ENCODE assay signal across 10 mouse cellular contexts in the genomic region with DNA sequence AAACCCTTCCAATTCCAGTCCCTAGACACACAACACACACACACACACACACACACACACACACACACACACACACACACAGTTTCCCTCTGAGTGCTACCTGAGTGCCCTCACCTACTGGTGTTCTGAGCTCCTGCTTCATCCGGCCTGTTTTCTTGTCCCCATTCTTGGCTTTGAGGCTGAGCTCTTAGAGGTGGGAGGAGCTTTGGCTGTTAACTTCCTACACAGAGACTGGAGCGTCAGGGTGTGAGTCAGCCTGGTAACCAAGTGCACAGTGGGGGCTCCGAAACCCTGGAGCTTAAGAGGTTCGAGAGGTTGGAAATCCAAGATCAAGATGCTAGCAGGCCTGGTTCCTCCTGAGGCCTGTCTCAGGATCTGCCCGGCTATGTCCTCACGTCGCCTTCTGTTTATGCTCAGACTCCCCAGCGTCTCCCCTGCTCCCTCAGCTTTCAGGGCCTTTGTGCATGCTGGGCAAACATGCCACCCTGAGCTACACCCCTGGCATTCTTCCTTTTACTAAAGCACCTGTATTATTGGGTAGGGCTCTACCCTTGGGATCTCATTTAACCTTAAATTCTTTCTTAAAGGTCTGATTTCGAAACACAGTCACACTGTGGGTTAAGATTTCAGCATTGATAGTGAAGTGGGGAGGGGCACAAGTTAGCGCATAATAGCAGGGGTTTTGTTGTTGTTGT. TPM values are rescaled to one million over a fixed set of nuclear protein-coding genes. Genes with fewer than 3 reads are reported as not detected.
DNase-seq lines count a peak whose midpoint lies in the region; ATAC-seq and TF ChIP-seq lines count a peak whose summit lies in the region.
"Had no signal": no experiment of that assay in that cellular context is flagged by ENCODE, and none has a peak within 500 bp of the region (broad histone marks: within the 10 kb centered on the region; RNA-seq: fewer than 3 reads in every experiment).

No protein-coding gene starts in this region.

- H3K9me3 ChIP-seq in heart, embryonic 12.5 days (replicated peaks): no peaks in the 10 kb centered on the region
- H3K9me3 ChIP-seq in hindbrain, embryonic 16.5 days (ENCODE audit: control insufficient read depth, low read length): no peaks in the 10 kb centered on the region
- H3K9me3 ChIP-seq: G1E had no signal

- H3K4me3 ChIP-seq in heart, embryonic 12.5 days: no peak overlapping the region
- no peak overlapping the region for H3K4me3 ChIP-seq in embryonic fibroblast, embryonic 13.5 days (ENCODE audit: insufficient read depth, low read length)
- H3K4me3 ChIP-seq in hindbrain, embryonic 16.5 days (ENCODE audit: low read length): no peak overlapping the region

- no peak for ATAC-seq in heart, embryonic 12.5 days (ENCODE audit: insufficient number of reproducible peaks, low FRiP score)
- no peak for ATAC-seq in hindbrain, embryonic 16.5 days

- TF ChIP-seq POLR2A in embryonic fibroblast, embryonic 13.5 days (IDR thresholded peaks at IDR 0.05; ENCODE audit: low read depth, low read length): peak; percentile 37; the same call in 1 of the 2 replicates

- H3K4me1 ChIP-seq in heart, embryonic 12.5 days (replicated peaks): peaks cover 29% of the 10 kb centered on the region
- peaks cover 10% of the 10 kb centered on the region; the same call in 1 of the 2 replicates for H3K4me1 ChIP-seq in embryonic fibroblast, embryonic 13.5 days (ENCODE audit: control insufficient read depth, insufficient read depth, low read length)
- no peaks in the 10 kb centered on the region for H3K4me1 ChIP-seq in hindbrain, embryonic 16.5 days (ENCODE audit: control insufficient read depth, insufficient read depth, low read depth, low read length)

- 52% methylated on average over 10 of the region's 10 CpGs for WGBS in heart, embryonic 12.5 days
- 63% methylated on average over 10 of the region's 10 CpGs for WGBS in hindbrain, embryonic 16.5 days

- H3K9ac ChIP-seq in heart, embryonic 12.5 days: 0 out of 2 replicates have a peak overlapping the region, but pooled peaks have one; percentile 4
- no peak overlapping the region for H3K9ac ChIP-seq in hindbrain, embryonic 16.5 days (ENCODE audit: low read depth, low read length)

- H3K27ac ChIP-seq in heart, embryonic 12.5 days (ENCODE audit: poor library complexity, severe bottlenecking): no peak overlapping the region
- H3K27ac ChIP-seq in embryonic fibroblast, embryonic 13.5 days (ENCODE audit: insufficient read depth, low read length): no peak overlapping the region
- H3K27ac ChIP-seq in hindbrain, embryonic 16.5 days (ENCODE audit: low read depth, low read length): no peak overlapping the region

- TF ChIP-seq CTCF in embryonic fibroblast, embryonic 13.5 days (IDR thresholded peaks at IDR 0.05; ENCODE audit: borderline replicate concordance, insufficient read depth, low read length): no peak

- H3K27me3 ChIP-seq in heart, embryonic 12.5 days (replicated peaks): no peaks in the 10 kb centered on the region
- H3K27me3 ChIP-seq in hindbrain, embryonic 16.5 days (replicated peaks; ENCODE audit: control insufficient read depth, insufficient read depth, low read length): no peaks in the 10 kb centered on the region

- peaks cover 11% of the 10 kb centered on the region; the same call in 1 of the 2 replicates for H3K36me3 ChIP-seq in heart, embryonic 12.5 days
- no peaks in the 10 kb centered on the region for H3K36me3 ChIP-seq in hindbrain, embryonic 16.5 days (ENCODE audit: control insufficient read depth, insufficient read depth, low read length)

- no peak for DNase-seq in heart, adult 8-10 months (ENCODE audit: low spot score)
- DNase-seq in R1 (ENCODE audit: low read depth, low spot score): peak; percentile 90
- DNase-seq in lung, postnatal 4 days: peak; percentile 36 to 61
- no peak for DNase-seq in gastrocnemius, adult 18-20 months (ENCODE audit: low spot score)
- no peak for DNase-seq in MN1 (ENCODE audit: low spot score)
- DNase-seq: liver had no signal

- no peak overlapping the region for H3K4me2 ChIP-seq in heart, embryonic 12.5 days
- H3K4me2 ChIP-seq in hindbrain, embryonic 16.5 days (ENCODE audit: low read length): no peak overlapping the region

RNA-seq across cellular contexts. Expression of gene Rab15, which starts 45.0 kb away (rescaled TPM):
- 2.9 and 3.6 TPM in 2 replicates for polyA plus RNA-seq in heart, embryonic 12.5 days (2016; fragmentation: Nextera tagmentation; extraction: Ambion mirVana)
- under 1 TPM; 0.25 to 0.92 (median 0.32) TPM for total RNA-seq in heart, adult 8-10 months (2022)
- polyA plus RNA-seq in embryonic fibroblast, embryonic 13.5 days (2011; ENCODE audit: insufficient read length, low read depth, missing spikeins): 10.5 and 10.9 TPM in 2 replicates
- polyA plus RNA-seq in hindbrain, embryonic 16.5 days (2015; fragmentation: Nextera tagmentation; extraction: Ambion mirVana): 59.2 and 59.9 TPM in 2 replicates
- 1 to 10 TPM; 1.7 to 3.1 TPM for total RNA-seq in gastrocnemius, adult 18-20 months (2021)
- polyA plus RNA-seq: G1E had no signal

Comparison
In these comparisons a context has a peak if more than half of its experiments do, and no peak if none do; other contexts are left out.
1. DNase-seq: peak in R1 (single experiment) and lung, postnatal 4 days (2 of 2); none in heart, adult 8-10 months (single experiment), gastrocnemius, adult 18-20 months (single experiment) and MN1 (single experiment).